Mouse (Mus musculus): ENCODE results near the gene Qser1.

DNA sequence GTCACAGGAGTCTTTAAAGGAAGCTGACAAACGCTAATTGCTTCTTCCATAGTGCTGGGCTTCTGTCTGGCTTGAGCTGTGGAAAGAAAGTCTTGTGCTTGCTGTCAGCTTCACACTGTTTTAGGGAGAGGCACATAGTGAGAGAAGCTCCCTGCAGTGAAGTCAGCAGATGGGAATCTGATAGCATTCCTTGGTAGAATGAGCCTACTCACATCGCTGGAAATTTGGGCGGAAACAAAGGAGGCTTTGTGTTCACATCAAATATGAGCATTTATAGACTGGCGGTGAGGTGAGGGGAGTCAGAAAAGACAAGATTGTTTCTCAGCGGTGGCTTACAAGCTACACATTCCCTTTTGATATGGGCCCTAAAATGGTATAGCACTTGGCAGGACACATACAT, 35.1 kb upstream of the Qser1 start:
- TF ChIP-seq GATA1 (IDR thresholded peaks at IDR 0.05; ENCODE audit: low read length), result no peak
- no peak for TF ChIP-seq TAL1 (IDR thresholded peaks at IDR 0.05; ENCODE audit: low read length)

All from erythroblast, embryonic 14.5 days (primary cell).